Mouse (Mus musculus): Measurements from ENCODE around the gene Sfi1.
"Not testable (repeated sequence)": the region's sequence is repeated elsewhere in the genome, so short reads cannot be mapped to it uniquely, and the experiment has no call there.

Gene Sfi1

GRCm38 (mm10) chr11:3193363-3193762 lies at the start of gene Sfi1:
Gene Sfi1, minus strand, starts transcription at chr11:3193463.
- no peak for DNase-seq

GRCm38 (mm10) chr11:3242395-3242794 lies 49.1 kb upstream of the Sfi1 start:
- DNase-seq, result no peak

- no peak for DNase-seq
These were observed 42.0 kb upstream of the Sfi1 start for GRCm38 (mm10) chr11:3235277-3235676.

- DNase-seq, result no peak
These were observed 40.4 kb upstream of the Sfi1 start for GRCm38 (mm10) chr11:3233704-3234103.

GRCm38 (mm10) chr11:3232248-3232647 lies 39.0 kb upstream of the Sfi1 start:
- no peak for DNase-seq

GRCm38 (mm10) chr11:3227113-3227512 lies 33.9 kb upstream of the Sfi1 start:
- DNase-seq, result no peak

GRCm38 (mm10) chr11:3223105-3223504 lies 29.8 kb upstream of the Sfi1 start:
- no peak for DNase-seq

- no peak for DNase-seq
These were observed 19.3 kb upstream of the Sfi1 start for GRCm38 (mm10) chr11:3212526-3212925.

- no peak for DNase-seq
These were observed 13.5 kb upstream of the Sfi1 start for GRCm38 (mm10) chr11:3206783-3207182.

GRCm38 (mm10) chr11:3205207-3205606 lies 11.9 kb upstream of the Sfi1 start:
- no peak for DNase-seq

- no peak for DNase-seq
These were observed 10.5 kb upstream of the Sfi1 start for GRCm38 (mm10) chr11:3203771-3204170.

GRCm38 (mm10) chr11:3202781-3203441 lies 9.6 kb upstream of the Sfi1 start:
- peak; percentile 61 for DNase-seq

GRCm38 (mm10) chr11:3202231-3202701 lies 9.0 kb upstream of the Sfi1 start, which contains the start of gene Eif4enif1:
Gene Eif4enif1, plus strand, starts transcription at chr11:3202392.
- DNase-seq, result peak; percentile 93

- DNase-seq, result peak; percentile 32
These were observed 8.3 kb upstream of the Sfi1 start for GRCm38 (mm10) chr11:3201326-3202230.

GRCm38 (mm10) chr11:3200636-3201035 lies 7.4 kb upstream of the Sfi1 start:
- DNase-seq, result not testable (repeated sequence)

GRCm38 (mm10) chr11:3182707-3183106 lies 10.6 kb downstream of the Sfi1 start:
- not testable (repeated sequence) for DNase-seq

GRCm38 (mm10) chr11:3181971-3182370 lies 11.3 kb downstream of the Sfi1 start:
- DNase-seq, result not testable (repeated sequence)

- peak; percentile 79 for DNase-seq
These were observed 12.0 kb downstream of the Sfi1 start for GRCm38 (mm10) chr11:3181250-3181649.

- not testable (repeated sequence) for DNase-seq
These were observed 12.6 kb downstream of the Sfi1 start for GRCm38 (mm10) chr11:3180510-3181160.

- peak; percentile 32 for DNase-seq
These were observed 13.6 kb downstream of the Sfi1 start for GRCm38 (mm10) chr11:3179726-3180092.

- peak; percentile 42 for DNase-seq
These were observed 14.1 kb downstream of the Sfi1 start for GRCm38 (mm10) chr11:3178968-3179725.
